Mouse (Mus musculus): ENCODE measurements around the gene Carmil2.
A peak's percentile ranks its signal among the peaks of the same experiment; 100 is the strongest.

The Carmil2 gene

GRCm38 (mm10) chr8:105695080-105695780 is 9.2 kb downstream of the Carmil2 start:
- no peak for DNase-seq (ENCODE audit: low spot score in 2 of 2)

- DNase-seq (ENCODE audit: low spot score in 2 of 2), result no peak
Measured at GRCm38 (mm10) chr8:105697196-105697780, 11.2 kb downstream of the Carmil2 start.

- no peak for DNase-seq (ENCODE audit: low spot score in 2 of 2)
Measured at GRCm38 (mm10) chr8:105698734-105699133, 12.7 kb downstream of the Carmil2 start.

GRCm38 (mm10) chr8:105699488-105700215 is 13.6 kb downstream of the Carmil2 start:
- no peak for DNase-seq (ENCODE audit: low spot score in 2 of 2)

GRCm38 (mm10) chr8:105700566-105700965 is 14.5 kb downstream of the Carmil2 start:
- DNase-seq (ENCODE audit: low spot score in 2 of 2), result peak; percentile 87 to 90

- peak; percentile 94 to 95 for DNase-seq (ENCODE audit: low spot score in 2 of 2)
Measured at GRCm38 (mm10) chr8:105700966-105701824, 15.1 kb downstream of the Carmil2 start, which contains the start of the genes Acd and Pard6a. Gene Acd, minus strand, starts transcription at chr8:105701102. Gene Pard6a, plus strand, starts transcription at chr8:105701148.

GRCm38 (mm10) chr8:105702001-105702401 is 15.9 kb downstream of the Carmil2 start:
- no peak for DNase-seq (ENCODE audit: low spot score in 2 of 2)

- no peak for DNase-seq (ENCODE audit: low spot score in 2 of 2)
Measured at GRCm38 (mm10) chr8:105702731-105703415, 16.8 kb downstream of the Carmil2 start.

- DNase-seq (ENCODE audit: low spot score in 2 of 2), result no peak
Measured at GRCm38 (mm10) chr8:105704146-105704812, 18.2 kb downstream of the Carmil2 start.

- DNase-seq (ENCODE audit: low spot score in 2 of 2), result no peak
Measured at GRCm38 (mm10) chr8:105704955-105705354, 18.9 kb downstream of the Carmil2 start.

- no peak for DNase-seq (ENCODE audit: low spot score in 2 of 2)
Measured at GRCm38 (mm10) chr8:105706426-105706825, 20.4 kb downstream of the Carmil2 start.

GRCm38 (mm10) chr8:105707498-105708403 is 21.7 kb downstream of the Carmil2 start, which contains the start of the genes 4933405L10Rik and Enkd1:
Gene 4933405L10Rik, plus strand, starts transcription at chr8:105707655.
Gene Enkd1, minus strand, starts transcription at chr8:105708210.
- peak; percentile 78 to 80 for DNase-seq (ENCODE audit: low spot score in 2 of 2)

GRCm38 (mm10) chr8:105708675-105709074 is 22.6 kb downstream of the Carmil2 start:
- no peak for DNase-seq (ENCODE audit: low spot score in 2 of 2)

GRCm38 (mm10) chr8:105709317-105709716 is 23.2 kb downstream of the Carmil2 start:
- no peak for DNase-seq (ENCODE audit: low spot score in 2 of 2)

- DNase-seq (ENCODE audit: low spot score in 2 of 2), result no peak
Measured at GRCm38 (mm10) chr8:105712286-105712685, 26.2 kb downstream of the Carmil2 start.

GRCm38 (mm10) chr8:105714139-105714538 is 28.1 kb downstream of the Carmil2 start:
- DNase-seq (ENCODE audit: low spot score in 2 of 2), result peak; percentile 84 to 88

GRCm38 (mm10) chr8:105715042-105715441 is 29.0 kb downstream of the Carmil2 start:
- no peak for DNase-seq (ENCODE audit: low spot score in 2 of 2)

GRCm38 (mm10) chr8:105716302-105716945 is 30.4 kb downstream of the Carmil2 start:
- DNase-seq (ENCODE audit: low spot score in 2 of 2), result no peak

GRCm38 (mm10) chr8:105719637-105720036 is 33.6 kb downstream of the Carmil2 start:
- DNase-seq (ENCODE audit: low spot score in 2 of 2), result no peak

Measured in natural killer cell, adult 2 months (primary cell).